Mouse (Mus musculus): ENCODE data around the gene Obscn. TPM values are rescaled to one million over a fixed set of nuclear protein-coding genes. Genes with fewer than 3 reads are reported as not detected.

The Obscn gene
- total RNA-seq (2014; fragmentation: Nextera tagmentation) (0.37 and 0.52 TPM in 2 replicates), total RNA-seq (2017) (under 0.01 and 0.23 TPM in 2 replicates)

DNA sequence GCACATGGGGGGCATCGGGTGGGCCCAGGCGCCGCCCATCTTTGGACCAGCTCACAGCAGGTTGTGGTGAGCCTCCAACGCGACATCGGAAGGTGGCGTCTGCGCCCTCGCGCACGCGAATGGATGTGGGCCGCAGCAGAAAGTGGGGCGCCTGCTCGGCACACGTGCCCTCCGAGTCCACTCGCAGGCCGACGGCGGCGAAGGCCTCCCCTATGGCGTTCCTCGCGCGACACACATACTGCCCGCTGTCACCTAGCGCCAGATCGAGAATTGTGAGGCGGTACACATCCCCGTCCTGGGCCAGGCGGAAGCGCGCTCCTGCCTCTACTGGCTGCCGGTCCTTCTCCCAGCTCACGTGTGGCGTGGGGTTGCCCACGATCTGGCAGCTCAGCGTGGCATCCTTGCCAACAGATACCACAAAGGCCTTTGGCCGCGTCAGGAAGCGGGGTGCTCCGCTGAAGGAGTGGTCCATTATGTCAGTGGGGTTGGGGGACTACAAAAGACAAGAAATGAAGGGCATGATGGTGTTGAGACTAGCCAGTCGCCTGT, at the start of gene Obscn:
Obscn (minus strand) TSS at position 499 of the 549 bp plus-strand sequence.
- no peak for ATAC-seq (replicated peaks; ENCODE audit: low FRiP score, low TSS enrichment, poor library complexity, severe bottlenecking)

DNA sequence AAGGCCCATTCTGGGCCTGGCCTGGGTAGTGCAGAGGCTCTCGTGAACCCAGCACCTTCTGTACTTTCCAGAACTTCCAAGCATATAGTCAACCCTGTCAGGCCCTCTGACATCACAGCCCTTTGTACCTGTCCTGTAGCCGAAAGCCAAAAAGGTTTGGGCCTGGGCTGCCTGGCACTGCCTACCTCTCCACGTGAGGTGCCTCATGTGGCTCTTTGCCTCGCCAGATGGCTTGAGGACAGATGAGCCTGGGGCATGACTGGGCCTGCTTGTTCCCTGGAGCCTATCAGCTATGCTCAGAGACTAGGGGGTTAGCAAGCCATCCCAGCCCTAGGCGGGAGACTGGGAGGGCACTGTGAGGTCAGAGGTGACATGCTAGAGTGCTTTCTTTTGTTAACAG, 49.3 kb upstream of the Obscn start:
- ATAC-seq (replicated peaks; ENCODE audit: low FRiP score, low TSS enrichment, poor library complexity, severe bottlenecking) = no peak

DNA sequence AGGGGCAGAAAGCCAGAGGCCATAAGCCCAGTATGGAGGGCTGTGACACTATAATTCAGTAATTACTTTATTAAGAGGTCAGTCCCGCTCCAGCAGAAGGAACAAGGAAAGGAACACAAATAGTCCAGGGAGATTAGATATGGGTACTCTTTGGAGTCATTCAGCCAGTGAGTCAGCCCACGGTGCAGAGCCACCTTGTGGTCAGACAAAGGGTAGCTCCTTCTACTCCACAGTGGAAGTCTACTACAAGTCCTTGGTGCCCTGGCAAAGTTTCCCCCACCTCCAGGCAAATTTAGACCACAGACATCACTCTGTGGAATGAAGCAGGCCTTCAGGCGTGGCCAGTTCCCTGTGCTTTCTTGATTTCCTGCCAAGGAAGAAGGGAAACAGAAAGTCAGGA, 47.6 kb upstream of the Obscn start:
- ATAC-seq (replicated peaks; ENCODE audit: low FRiP score, low TSS enrichment, poor library complexity, severe bottlenecking) = peak; percentile 87

DNA sequence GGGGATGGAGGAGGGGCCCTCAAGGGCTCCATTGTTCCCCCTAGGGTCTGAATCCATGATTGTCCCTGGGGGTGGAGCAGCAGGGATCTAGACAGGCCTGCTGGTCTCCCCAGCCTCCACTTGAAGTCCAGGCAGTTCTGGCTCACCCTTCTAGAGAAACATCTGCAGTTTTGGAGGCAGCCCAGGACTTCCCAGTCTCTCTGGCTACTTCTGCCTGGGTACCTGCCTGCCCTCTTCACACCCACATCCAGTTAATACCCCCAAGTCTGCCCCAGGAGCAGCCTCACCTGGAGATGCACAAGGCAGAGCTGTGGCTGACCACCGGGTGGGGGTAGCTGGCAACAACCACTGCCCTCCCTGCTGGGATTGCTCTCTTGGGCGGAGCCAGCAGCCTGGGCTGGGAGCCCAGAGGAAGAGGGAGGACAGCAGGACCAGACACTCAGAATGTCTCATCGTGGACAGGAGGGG, 46.7 kb upstream of the Obscn start, which contains the start of gene Gjc2:
Gjc2 (minus strand) TSS at position 350 of the 468 bp plus-strand sequence.
- ATAC-seq (replicated peaks; ENCODE audit: low FRiP score, low TSS enrichment, poor library complexity, severe bottlenecking) = no peak

DNA sequence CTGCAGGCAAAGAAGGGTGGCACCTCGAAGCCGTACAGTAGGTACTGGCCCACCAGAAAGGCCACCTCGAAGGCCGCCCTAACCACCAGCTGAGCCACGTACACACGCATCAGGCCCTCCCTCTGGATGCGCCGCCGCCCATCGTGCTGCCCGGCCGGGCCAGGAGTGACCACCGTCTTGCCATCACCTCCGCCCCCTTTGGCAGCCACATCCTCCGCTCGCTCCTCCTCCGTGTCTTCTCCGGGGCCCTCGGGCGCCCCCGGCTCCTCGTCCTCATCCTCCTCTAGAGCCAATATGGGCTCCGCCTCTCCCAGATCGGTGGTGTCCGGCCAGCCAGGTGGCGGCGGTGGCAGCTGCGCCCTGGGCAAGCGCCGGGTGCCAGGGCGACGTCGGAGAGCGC, 40.7 kb upstream of the Obscn start:
- 0 out of 2 replicates have a peak, but pooled peaks have one; percentile 16 for ATAC-seq (replicated peaks; ENCODE audit: low FRiP score, low TSS enrichment, poor library complexity, severe bottlenecking)

DNA sequence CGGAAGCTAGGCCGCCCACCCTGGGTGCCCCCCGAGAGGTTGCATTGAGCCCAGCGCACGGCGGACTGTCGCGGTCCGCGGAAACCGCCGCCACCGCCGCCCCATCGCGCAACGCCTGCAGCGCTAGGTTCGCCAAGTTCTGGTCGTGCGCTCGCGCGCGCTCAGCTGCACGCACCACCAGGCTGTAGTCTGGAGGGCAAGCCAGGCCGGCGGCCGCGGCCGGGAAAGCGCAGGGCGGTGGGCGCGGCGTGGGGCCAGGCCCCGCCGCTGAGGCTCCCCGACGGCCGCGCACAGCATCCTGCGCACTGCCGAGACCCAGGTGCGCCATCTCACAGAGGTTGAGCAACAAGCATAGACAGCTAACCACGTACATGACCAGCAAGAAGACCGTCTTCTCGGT, 40.3 kb upstream of the Obscn start:
- ATAC-seq (replicated peaks; ENCODE audit: low FRiP score, low TSS enrichment, poor library complexity, severe bottlenecking) = no peak

DNA sequence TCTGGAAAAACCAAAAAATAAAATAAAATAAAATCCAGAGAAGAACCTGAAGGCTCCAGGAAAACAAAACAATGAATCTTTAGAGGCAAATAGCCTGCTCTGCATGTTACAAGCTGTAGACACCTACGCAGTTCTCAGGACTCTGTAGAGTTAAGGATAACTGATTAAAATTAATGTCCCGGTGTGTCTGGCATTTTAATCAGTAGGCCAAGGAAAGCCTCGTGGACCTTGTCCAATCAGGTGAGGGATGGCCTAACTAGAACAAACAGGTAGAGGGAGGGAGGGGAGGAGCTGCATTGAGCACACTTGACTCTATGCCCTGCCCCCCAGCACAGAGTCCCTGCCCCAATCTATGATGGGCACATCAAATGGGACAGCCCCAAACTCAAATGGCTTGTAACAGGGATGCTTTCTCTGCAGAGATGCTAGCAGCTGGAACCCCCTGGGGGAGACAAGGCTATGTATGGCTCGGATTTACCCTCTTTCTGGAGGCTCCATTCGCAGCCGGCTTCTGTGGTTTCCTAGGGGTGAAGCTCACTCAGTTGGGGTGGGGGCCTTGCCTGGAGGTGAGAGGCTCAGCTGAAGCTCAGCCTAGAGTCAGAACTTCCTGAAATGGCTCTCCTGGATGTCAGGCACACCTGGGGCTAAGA, 38.1 kb upstream of the Obscn start:
- no peak for ATAC-seq (replicated peaks; ENCODE audit: low FRiP score, low TSS enrichment, poor library complexity, severe bottlenecking)

DNA sequence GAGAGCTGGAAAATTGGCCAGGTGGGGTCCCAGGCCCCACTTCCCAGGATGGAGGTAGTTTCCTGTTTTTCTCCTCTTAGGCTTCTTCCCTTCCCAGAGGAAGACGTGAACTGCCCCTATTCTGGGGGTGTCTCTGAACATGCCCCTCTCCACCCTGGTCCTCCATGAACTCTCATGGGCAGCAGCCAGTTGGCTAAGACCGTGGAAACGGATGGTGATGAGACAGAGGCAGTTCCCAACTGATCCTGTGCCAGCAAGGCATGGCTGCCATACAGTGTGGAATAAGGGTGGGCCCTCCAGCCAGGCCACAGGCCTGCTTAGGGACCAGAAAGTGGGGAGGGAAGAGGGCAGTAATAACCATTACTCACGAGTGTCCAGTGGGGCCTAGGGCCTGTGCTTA, 34.3 kb upstream of the Obscn start:
- ATAC-seq (replicated peaks; ENCODE audit: low FRiP score, low TSS enrichment, poor library complexity, severe bottlenecking) = no peak

DNA sequence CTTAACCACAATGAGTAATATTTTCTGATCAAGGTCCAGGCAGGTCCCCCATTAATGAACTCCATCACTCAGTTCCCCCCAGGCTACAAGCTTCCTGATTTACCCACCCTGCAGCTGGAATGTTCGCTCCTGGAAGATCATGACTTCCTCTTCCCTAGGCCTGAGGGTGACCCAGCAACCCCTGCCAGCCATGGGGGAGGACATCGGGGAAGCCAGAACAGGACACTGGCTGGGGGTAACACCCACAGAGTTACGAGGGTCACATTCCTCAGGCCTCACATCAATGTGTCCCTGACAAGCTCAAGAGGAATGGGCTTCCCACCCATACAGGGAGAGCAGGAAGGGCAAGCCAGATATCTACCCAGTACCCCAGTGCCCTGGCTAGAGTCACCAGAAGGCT, 33.6 kb upstream of the Obscn start:
- ATAC-seq (replicated peaks; ENCODE audit: low FRiP score, low TSS enrichment, poor library complexity, severe bottlenecking) = no peak

DNA sequence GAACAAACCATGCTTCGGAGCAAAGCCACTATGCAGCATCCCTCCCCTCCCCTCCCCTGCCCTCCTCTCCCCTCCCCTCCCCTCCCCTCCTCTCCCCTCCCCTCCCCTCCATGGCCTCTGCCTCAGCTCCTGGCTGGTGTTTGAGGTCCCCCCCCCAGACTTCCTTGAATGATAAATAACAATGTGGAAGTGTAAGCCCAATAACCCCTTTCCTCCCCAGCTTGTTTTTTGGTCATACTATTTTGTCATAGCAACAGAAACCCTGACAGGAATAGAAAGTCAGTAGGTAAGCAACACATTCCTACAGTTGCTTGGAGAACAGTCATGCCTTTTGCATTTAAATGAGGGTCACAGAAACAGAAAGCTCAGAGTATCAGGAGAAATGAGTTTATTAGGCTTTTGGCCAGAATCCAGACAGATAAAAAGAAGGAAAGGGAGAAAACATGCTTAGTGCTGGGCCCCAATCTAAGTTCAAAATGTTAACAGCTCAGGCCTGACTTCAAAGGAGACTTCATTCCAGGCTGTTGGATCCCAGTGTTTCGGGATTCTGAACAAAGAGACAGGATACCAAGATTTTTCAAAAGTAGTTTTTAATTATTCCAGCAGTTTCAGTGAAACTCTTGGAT, 29.5 kb upstream of the Obscn start:
- ATAC-seq (replicated peaks; ENCODE audit: low FRiP score, low TSS enrichment, poor library complexity, severe bottlenecking) = no peak

DNA sequence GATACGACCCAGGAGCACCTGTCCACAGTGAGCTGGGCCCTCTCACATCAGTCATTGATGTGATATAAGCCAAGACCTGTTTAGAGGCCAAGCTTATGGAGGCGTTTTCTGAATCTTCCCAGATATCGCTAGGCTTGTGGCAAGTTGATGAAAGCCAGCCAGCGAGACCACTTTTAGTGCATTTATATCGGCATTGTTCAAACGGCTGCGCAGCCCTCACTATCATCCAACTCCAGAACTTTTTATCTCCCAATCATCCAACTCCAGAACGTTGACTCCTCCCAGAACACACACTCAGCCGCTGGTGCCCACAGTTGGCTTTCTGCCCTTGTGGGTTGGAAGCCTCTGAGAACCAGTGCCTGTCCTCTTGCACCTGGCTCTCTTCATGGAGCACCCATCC, 28.2 kb upstream of the Obscn start:
- ATAC-seq (replicated peaks; ENCODE audit: low FRiP score, low TSS enrichment, poor library complexity, severe bottlenecking) = peak; percentile 79

DNA sequence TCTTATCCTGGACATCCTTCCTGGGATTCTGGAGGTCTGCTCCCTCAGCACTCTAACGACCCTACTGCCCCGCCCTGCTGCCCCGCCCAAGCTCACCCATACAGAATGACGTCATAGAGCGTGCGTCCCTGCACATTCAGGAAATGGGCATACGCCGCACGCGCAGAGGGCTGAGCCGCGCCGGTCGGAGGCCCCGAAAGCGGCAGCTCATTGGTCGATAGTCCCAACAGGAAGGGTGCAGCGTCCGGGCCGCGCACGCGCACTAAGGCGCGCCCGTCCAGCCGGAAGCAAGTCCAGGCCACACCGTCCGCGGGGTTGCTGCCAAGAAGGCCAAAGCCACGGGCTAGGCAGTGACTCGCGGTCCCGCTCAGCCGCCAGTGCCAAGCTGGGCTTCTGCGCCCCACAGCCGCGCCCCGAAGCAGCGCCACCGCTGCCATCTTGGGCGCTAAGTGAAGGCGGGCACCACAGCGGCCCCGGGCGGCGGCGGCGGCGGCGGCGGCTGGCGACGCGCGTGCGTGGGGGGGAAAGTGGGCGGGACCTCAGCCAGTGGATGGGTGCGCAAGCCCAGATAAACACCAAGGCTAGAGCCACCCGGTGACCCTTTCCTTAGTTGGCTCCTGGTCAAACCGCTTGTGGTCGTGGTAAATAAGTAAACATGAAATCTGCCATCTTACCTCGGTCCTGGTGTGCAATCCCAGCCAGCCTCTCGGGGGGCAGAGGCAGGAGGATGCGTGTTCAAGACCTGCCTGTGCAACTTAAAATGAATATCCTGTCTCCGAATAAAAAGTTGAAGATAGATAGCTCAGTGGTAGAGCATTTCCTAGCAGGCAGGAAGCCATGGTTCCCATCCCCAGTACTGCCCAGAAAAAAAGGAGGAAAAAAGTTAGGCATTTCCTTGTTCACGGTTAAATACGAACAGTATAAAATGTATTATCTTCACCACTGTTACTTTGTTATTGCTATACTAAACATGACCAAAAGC, 27.3 kb upstream of the Obscn start, which contains the start of gene Iba57:
Iba57 (minus strand) TSS at position 485 of the 982 bp plus-strand sequence.
- ATAC-seq (replicated peaks; ENCODE audit: low FRiP score, low TSS enrichment, poor library complexity, severe bottlenecking) = peak; percentile 82

DNA sequence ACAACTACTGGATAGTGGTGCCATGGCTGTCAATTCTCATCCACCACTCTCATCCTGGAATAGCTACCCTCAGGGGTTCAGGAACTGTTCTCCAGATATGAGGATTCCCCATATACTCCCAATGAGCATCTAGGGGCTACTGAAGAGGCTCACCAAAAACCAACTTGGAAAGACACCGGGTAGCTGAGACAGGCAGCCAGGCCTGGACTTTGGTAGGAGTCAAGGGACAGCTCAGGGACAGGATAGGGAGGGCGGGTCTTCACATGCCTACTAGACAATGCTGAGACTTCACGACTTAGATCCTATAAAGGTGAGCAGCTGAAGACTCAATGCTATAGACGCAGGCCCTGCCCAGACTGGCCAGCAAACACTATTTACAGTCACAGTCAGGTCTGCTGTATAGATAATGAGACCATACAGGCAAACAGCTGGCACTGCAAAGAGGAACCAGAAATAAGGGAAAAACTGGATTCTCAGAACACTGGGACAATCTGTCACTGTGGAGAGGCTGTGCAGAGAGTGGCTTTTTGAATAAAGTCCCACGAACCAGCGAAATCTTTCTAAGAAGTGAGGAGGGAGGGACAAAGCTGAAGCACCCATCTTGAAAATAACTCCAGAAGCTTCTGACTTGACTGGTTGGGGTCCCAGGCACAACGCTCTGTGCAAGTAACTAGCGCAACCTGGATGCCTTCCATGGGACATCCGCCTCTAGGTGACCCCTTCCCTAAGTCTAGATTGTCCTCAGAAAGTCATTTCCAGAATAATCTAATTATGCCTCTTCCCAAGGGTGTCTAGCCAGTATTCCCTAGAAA, 26.4 kb upstream of the Obscn start:
- no peak for ATAC-seq (replicated peaks; ENCODE audit: low FRiP score, low TSS enrichment, poor library complexity, severe bottlenecking)

DNA sequence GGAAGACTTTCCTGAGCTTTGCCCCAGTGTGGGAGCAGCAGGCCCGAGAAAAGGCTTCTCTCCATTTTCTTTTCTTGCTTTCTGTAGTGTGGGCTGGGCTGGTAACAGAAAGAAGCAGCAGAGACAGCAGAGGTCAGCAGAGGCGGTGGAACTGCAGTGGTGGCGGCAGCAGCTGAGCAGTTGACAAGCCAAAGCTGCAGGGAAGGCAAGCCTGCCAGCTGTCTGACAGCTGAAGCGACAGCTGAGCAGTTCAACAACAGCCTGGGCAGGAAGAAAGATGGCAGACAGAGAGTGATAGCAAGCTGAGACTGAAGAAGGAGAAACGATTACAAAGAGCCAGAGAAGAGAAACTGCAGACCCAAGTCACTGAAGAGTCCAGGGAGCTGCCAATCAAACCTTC, 25.2 kb upstream of the Obscn start:
- ATAC-seq (replicated peaks; ENCODE audit: low FRiP score, low TSS enrichment, poor library complexity, severe bottlenecking) = no peak

DNA sequence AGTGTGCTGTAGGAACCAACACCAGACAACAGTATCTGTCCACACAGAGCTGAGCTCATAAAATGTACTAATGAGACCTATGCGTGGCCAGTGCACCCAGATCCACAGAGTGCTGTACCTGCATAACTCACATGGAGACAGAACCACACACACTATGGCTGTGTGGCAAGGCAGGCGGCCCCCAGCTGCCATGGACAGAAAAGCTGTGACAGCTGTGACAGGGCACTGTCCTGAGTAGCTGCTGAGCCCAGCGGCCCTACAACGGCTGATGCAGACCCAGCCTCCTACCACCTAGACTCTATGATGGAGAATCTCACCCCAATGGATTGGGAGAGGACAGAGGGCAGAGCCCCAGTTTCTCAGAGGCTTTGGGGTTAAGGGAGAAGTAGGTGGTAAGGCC, 23.4 kb upstream of the Obscn start:
- ATAC-seq (replicated peaks; ENCODE audit: low FRiP score, low TSS enrichment, poor library complexity, severe bottlenecking) = no peak

DNA sequence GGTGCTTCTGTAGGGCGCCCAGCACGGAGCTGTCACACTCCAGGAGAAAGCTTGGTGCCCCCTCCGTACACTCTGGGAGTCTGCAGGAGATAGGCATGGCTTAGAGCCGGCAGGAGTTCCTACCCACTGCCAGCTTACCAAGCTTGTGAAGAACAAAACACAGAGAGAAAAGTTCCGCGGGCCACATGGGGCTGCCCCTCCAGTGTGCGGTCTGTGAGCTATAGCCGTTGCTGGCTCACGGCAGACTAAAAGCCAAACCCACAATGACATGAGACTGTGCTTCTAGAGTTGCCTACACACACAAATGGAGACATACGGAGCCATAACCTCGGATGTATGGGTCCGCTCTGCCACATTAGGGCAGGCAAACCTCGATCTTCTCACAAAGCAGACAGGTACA, 22.9 kb upstream of the Obscn start:
- no peak for ATAC-seq (replicated peaks; ENCODE audit: low FRiP score, low TSS enrichment, poor library complexity, severe bottlenecking)

DNA sequence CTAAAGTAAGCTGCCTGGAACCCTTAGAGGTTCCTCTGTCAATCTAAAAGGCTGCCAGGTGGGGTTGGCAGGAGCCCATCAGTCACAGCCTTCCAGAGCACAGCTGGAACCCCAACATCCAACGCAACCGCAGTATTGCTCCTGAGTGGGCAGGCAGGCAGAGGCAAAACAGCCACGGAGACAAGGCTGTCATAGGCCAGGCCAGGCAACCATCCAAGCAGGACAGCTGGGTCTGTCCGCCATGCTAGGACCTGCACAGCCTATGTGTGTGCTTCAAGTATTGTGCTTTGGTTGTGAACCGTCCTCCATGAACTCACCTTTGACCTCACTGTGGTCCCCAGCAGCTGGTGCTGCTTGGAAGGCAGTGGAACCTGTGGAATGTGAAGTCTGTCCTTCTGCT, 19.7 kb upstream of the Obscn start:
- no peak for ATAC-seq (replicated peaks; ENCODE audit: low FRiP score, low TSS enrichment, poor library complexity, severe bottlenecking)

DNA sequence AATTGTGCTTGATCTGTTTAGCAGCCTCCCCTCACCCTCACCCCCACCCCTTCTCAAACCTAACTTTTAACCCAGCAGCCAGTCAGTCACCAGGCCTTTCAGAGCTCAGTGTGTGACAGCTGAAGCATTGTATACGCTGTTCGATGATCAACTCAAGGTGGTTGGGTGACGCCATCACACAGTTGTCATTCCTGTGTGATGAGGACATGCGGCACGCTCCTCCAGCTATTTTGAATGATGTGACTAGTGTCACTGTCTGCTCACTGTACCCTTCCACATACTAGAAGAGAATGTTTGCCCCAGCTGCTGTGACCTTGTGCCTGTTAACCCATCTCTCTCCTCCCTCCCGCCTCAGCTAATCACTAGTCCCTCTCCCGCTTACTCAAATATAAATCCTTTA, 18.0 kb upstream of the Obscn start:
- no peak for ATAC-seq (replicated peaks; ENCODE audit: low FRiP score, low TSS enrichment, poor library complexity, severe bottlenecking)

DNA sequence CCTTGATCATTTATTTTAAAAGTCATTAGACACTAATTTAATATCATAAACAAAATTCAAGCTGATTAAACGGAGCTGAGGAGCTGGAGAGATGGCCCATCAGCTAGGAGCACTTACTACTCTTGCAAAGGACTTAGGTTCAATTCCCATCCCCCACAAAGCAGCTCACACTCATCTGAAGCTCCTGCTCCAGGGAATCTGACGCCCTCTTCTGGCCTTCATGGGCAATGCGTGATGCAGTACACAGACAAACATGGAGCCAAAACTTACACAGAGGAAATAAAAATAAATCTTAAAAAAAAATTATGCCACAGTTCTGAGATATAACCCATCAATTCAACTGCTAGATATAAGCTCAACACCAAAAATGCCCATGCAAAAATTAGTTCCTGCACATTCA, 15.5 kb upstream of the Obscn start:
- ATAC-seq (replicated peaks; ENCODE audit: low FRiP score, low TSS enrichment, poor library complexity, severe bottlenecking) = 0 out of 2 replicates have a peak, but pooled peaks have one; percentile 65

Measured in megakaryocyte-erythroid progenitor cell, adult 5-6 weeks (primary cell).